Mouse (Mus musculus): Measurements from ENCODE around the gene Lmtk3. TPM values are rescaled to one million over a fixed set of nuclear protein-coding genes. Genes with fewer than 3 reads are reported as not detected.

Lmtk3 gene
- polyA plus RNA-seq, 1 experiment from 2014 or later = 3.4 TPM

- no peaks in the 10 kb centered on the region for H3K9me3 ChIP-seq
- H3K36me3 ChIP-seq = peaks cover 72% of the 10 kb centered on the region
- H3K4me3 ChIP-seq (replicated peaks) = no peak overlapping the region
- H3K27me3 ChIP-seq = peaks cover 7% of the 10 kb centered on the region
- H3K4me2 ChIP-seq = no peak overlapping the region
- no peak for ATAC-seq (ENCODE audit: insufficient number of reproducible peaks, insufficient read depth, low FRiP score, low TSS enrichment, low read depth)
- 95% methylated on average over 7 of the region's 7 CpGs for whole genome bisulfite sequencing
- H3K27ac ChIP-seq = no peak overlapping the region
- H3K9ac ChIP-seq (replicated peaks) = no peak overlapping the region
- peaks cover 8% of the 10 kb centered on the region for H3K4me1 ChIP-seq (replicated peaks)
These were observed 43.1 kb downstream of the Lmtk3 start for GRCm38 (mm10) chr7:45826631-45827030.

- no peak within 1 kb of the TSS for H3K27ac ChIP-seq
- peaks cover 18% of the 10 kb centered on the region for H3K4me1 ChIP-seq (replicated peaks)
- ATAC-seq (ENCODE audit: insufficient number of reproducible peaks, insufficient read depth, low FRiP score, low TSS enrichment, low read depth) = peak; percentile 84
- H3K4me3 ChIP-seq (replicated peaks) = peak within 1 kb of the TSS; percentile 92
- H3K27me3 ChIP-seq = peaks cover 47% of the 10 kb centered on the region
- H3K36me3 ChIP-seq = peaks cover 39% of the 10 kb centered on the region
- H3K9ac ChIP-seq (replicated peaks) = peak within 1 kb of the TSS; percentile 69
- WGBS = under 1% methylated on average over 35 of the region's 35 CpGs
- peak within 1 kb of the TSS; percentile 87 for H3K4me2 ChIP-seq
- no peaks in the 10 kb centered on the region for H3K9me3 ChIP-seq
These were observed 47.0 kb downstream of the Lmtk3 start, which contains the start of gene Grwd1 for GRCm38 (mm10) chr7:45830427-45831127. Gene Grwd1 (minus strand): TSS chr7:45830944.

- Histone ChIP-seq H3K36me3 (peaks cover 33% of the 10 kb centered on the region), H3K4me2 (peak overlapping the region; percentile 87), H3K27ac (no peak overlapping the region), H3K27me3 (peaks cover 51% of the 10 kb centered on the region), H3K4me1 (replicated peaks) (peaks cover 18% of the 10 kb centered on the region), H3K4me3 (replicated peaks) (peak overlapping the region; percentile 92), H3K9me3 (no peaks in the 10 kb centered on the region), H3K9ac (replicated peaks) (0 out of 2 replicates have a peak overlapping the region, but pooled peaks have one; percentile 69)
- 0 out of 2 replicates have a peak, but pooled peaks have one; percentile 17 for ATAC-seq (ENCODE audit: insufficient number of reproducible peaks, insufficient read depth, low FRiP score, low TSS enrichment, low read depth)
- 20% methylated on average over 5 of the region's 5 CpGs for WGBS
These were observed 47.6 kb downstream of the Lmtk3 start for GRCm38 (mm10) chr7:45831128-45831525.

- 10% methylated on average over 30 of the region's 30 CpGs for WGBS
- H3K9me3 ChIP-seq = no peaks in the 10 kb centered on the region; the same call in 1 of the 2 replicates
- no peak for ATAC-seq (ENCODE audit: insufficient number of reproducible peaks, insufficient read depth, low FRiP score, low TSS enrichment, low read depth)
- H3K27ac ChIP-seq = no peak overlapping the region
- H3K4me2 ChIP-seq = peak overlapping the region; percentile 62
- H3K27me3 ChIP-seq = peaks cover 61% of the 10 kb centered on the region
- H3K9ac ChIP-seq (replicated peaks) = no peak overlapping the region
- H3K36me3 ChIP-seq = peaks cover 20% of the 10 kb centered on the region
- H3K4me1 ChIP-seq (replicated peaks) = peaks cover 18% of the 10 kb centered on the region
- H3K4me3 ChIP-seq (replicated peaks) = peak overlapping the region; percentile 44
These were observed 48.9 kb downstream of the Lmtk3 start for GRCm38 (mm10) chr7:45832428-45832827.

- H3K27ac ChIP-seq = 0 out of 2 replicates have a peak overlapping the region, but pooled peaks have one; percentile 7
- H3K36me3 ChIP-seq = peaks cover 12% of the 10 kb centered on the region
- ATAC-seq (ENCODE audit: insufficient number of reproducible peaks, insufficient read depth, low FRiP score, low TSS enrichment, low read depth) = no peak
- H3K4me3 ChIP-seq (replicated peaks) = peak overlapping the region; percentile 44
- H3K9ac ChIP-seq (replicated peaks) = peak overlapping the region; percentile 48
- no peaks in the 10 kb centered on the region; the same call in 1 of the 2 replicates for H3K9me3 ChIP-seq
- H3K27me3 ChIP-seq = peaks cover 65% of the 10 kb centered on the region
- peak overlapping the region; percentile 62 for H3K4me2 ChIP-seq
- WGBS = under 1% methylated on average over 72 of the region's 86 CpGs
- peaks cover 18% of the 10 kb centered on the region for H3K4me1 ChIP-seq (replicated peaks)
These were observed 49.7 kb downstream of the Lmtk3 start for GRCm38 (mm10) chr7:45833148-45833790.

GRCm38 (mm10) chr7:45833924-45834323 lies 50.4 kb downstream of the Lmtk3 start:
- peak overlapping the region; percentile 62 for H3K4me2 ChIP-seq
- H3K27ac ChIP-seq = no peak overlapping the region
- H3K4me1 ChIP-seq (replicated peaks) = peaks cover 18% of the 10 kb centered on the region
- whole genome bisulfite sequencing = under 1% methylated on average over 26 of the region's 31 CpGs
- no peak for ATAC-seq (ENCODE audit: insufficient number of reproducible peaks, insufficient read depth, low FRiP score, low TSS enrichment, low read depth)
- H3K27me3 ChIP-seq = peaks cover 65% of the 10 kb centered on the region
- H3K4me3 ChIP-seq (replicated peaks) = peak overlapping the region; percentile 44
- H3K9ac ChIP-seq (replicated peaks) = peak overlapping the region; percentile 48
- no peaks in the 10 kb centered on the region; the same call in 1 of the 2 replicates for H3K9me3 ChIP-seq
- peaks cover 5% of the 10 kb centered on the region for H3K36me3 ChIP-seq

GRCm38 (mm10) chr7:45842950-45843744 lies 59.6 kb downstream of the Lmtk3 start:
- no peaks in the 10 kb centered on the region for H3K4me1 ChIP-seq (replicated peaks)
- no peaks in the 10 kb centered on the region for H3K36me3 ChIP-seq
- no peak overlapping the region for H3K9ac ChIP-seq (replicated peaks)
- no peaks in the 10 kb centered on the region for H3K9me3 ChIP-seq
- 85% methylated on average over 10 of the region's 10 CpGs for WGBS
- H3K27me3 ChIP-seq = peaks cover 48% of the 10 kb centered on the region
- no peak overlapping the region for H3K4me2 ChIP-seq
- no peak overlapping the region for H3K4me3 ChIP-seq (replicated peaks)
- ATAC-seq (ENCODE audit: insufficient number of reproducible peaks, insufficient read depth, low FRiP score, low TSS enrichment, low read depth) = no peak
- no peak overlapping the region for H3K27ac ChIP-seq

- Histone ChIP-seq H3K27me3 (peaks cover 20% of the 10 kb centered on the region), H3K4me1 (replicated peaks) (no peaks in the 10 kb centered on the region; the same call in 1 of the 2 replicates), H3K9me3 (no peaks in the 10 kb centered on the region), H3K4me3 (replicated peaks) (no peak overlapping the region), H3K4me2 (no peak overlapping the region), H3K27ac (no peak overlapping the region), H3K36me3 (no peaks in the 10 kb centered on the region), H3K9ac (replicated peaks) (no peak overlapping the region)
- no peak for ATAC-seq (ENCODE audit: insufficient number of reproducible peaks, insufficient read depth, low FRiP score, low TSS enrichment, low read depth)
- WGBS = 16% methylated on average over 6 of the region's 6 CpGs
These were observed 65.0 kb downstream of the Lmtk3 start for GRCm38 (mm10) chr7:45848447-45849027.

- H3K4me1 ChIP-seq (replicated peaks) = no peaks in the 10 kb centered on the region; the same call in 1 of the 2 replicates
- peaks cover 19% of the 10 kb centered on the region; the same call in 1 of the 2 replicates for H3K27me3 ChIP-seq
- no peak overlapping the region for H3K4me3 ChIP-seq (replicated peaks)
- no peaks in the 10 kb centered on the region for H3K36me3 ChIP-seq
- no peak overlapping the region for H3K27ac ChIP-seq
- no peak overlapping the region for H3K4me2 ChIP-seq
- no peak for ATAC-seq (ENCODE audit: insufficient number of reproducible peaks, insufficient read depth, low FRiP score, low TSS enrichment, low read depth)
- no peak overlapping the region for H3K9ac ChIP-seq (replicated peaks)
- 68% methylated on average over 3 of the region's 3 CpGs for WGBS
- no peaks in the 10 kb centered on the region for H3K9me3 ChIP-seq
These were observed 67.1 kb downstream of the Lmtk3 start for GRCm38 (mm10) chr7:45850661-45851060.

- no peak overlapping the region for H3K4me3 ChIP-seq (replicated peaks)
- no peak overlapping the region for H3K27ac ChIP-seq
- H3K4me1 ChIP-seq (replicated peaks) = peaks cover 14% of the 10 kb centered on the region
- H3K4me2 ChIP-seq = no peak overlapping the region
- 79% methylated on average over 12 of the region's 12 CpGs for WGBS
- ATAC-seq (ENCODE audit: insufficient number of reproducible peaks, insufficient read depth, low FRiP score, low TSS enrichment, low read depth) = no peak
- peaks cover 37% of the 10 kb centered on the region for H3K27me3 ChIP-seq
- H3K9me3 ChIP-seq = no peaks in the 10 kb centered on the region
- H3K36me3 ChIP-seq = no peaks in the 10 kb centered on the region
- no peak overlapping the region for H3K9ac ChIP-seq (replicated peaks)
These were observed 69.6 kb downstream of the Lmtk3 start for GRCm38 (mm10) chr7:45853089-45853488.

Measured in limb, embryonic 12.5 days (tissue).